Mouse (Mus musculus) liver, embryonic 12.5 days (tissue): ENCODE measurements around the gene Kdm2b. TPM values are rescaled to one million over a fixed set of nuclear protein-coding genes. Genes with fewer than 3 reads are reported as not detected.

Source experiments
- polyA plus RNA-seq: library from polyadenylated mRNA; unstranded; fragments of >200 nt; fragmentation: Nextera tagmentation; extraction: Ambion mirVana; gene quantifications from 2 replicates; pipeline ENCODE4 v1.2.1, GENCODE M21; 2016

The Kdm2b gene
- polyA plus RNA-seq, 1 experiment from 2014 or later, result 28.9 TPM

Other genes starting within 250 kb of the Kdm2b start
- gene Camkk2, start 210.4 kb downstream of the Kdm2b start, polyA plus RNA-seq, result 14.5 and 16.7 TPM in 2 replicates
- gene Anapc5, start 168.5 kb downstream of the Kdm2b start, polyA plus RNA-seq, result 330 and 342 TPM in 2 replicates
- 14.4 and 14.9 TPM in 2 replicates for gene Rnf34, start 139.8 kb downstream of the Kdm2b start, polyA plus RNA-seq
- 11.6 and 11.9 TPM in 2 replicates for gene Orai1, start 25.3 kb upstream of the Kdm2b start, polyA plus RNA-seq
- not detected in 2 replicates for gene Morn3, start 57.2 kb upstream of the Kdm2b start, polyA plus RNA-seq
- gene Tmem120b, start 78.6 kb upstream of the Kdm2b start, polyA plus RNA-seq, result 28.2 and 30.3 TPM in 2 replicates
- 3.9 and 4.8 TPM in 2 replicates for gene Rhof, start 142.9 kb upstream of the Kdm2b start, polyA plus RNA-seq
- 6.0 and 6.1 TPM in 2 replicates for gene Setd1b, start 152.4 kb upstream of the Kdm2b start, polyA plus RNA-seq
- 77.4 and 77.8 TPM in 2 replicates for gene Psmd9, start 179.6 kb upstream of the Kdm2b start, polyA plus RNA-seq
- gene Hpd, start 192.9 kb upstream of the Kdm2b start, polyA plus RNA-seq, result 5.9 and 6.1 TPM in 2 replicates